Mouse (Mus musculus) midbrain, embryonic 10.5 days (tissue): Measurements from ENCODE around the gene Nenf. TPM values are rescaled to one million over a fixed set of nuclear protein-coding genes. Genes with fewer than 3 reads are reported as not detected.

Experiments
- polyA plus RNA-seq: library from polyadenylated mRNA; unstranded; fragments of >200 nt; fragmentation: Nextera tagmentation; extraction: Ambion mirVana; gene quantifications from 2 replicates; pipeline ENCODE4 v1.2.1, GENCODE M21; 2016

Nenf gene
- polyA plus RNA-seq, 1 experiment from 2014 or later, result 49.4 TPM

Other genes with a start within 250 kb of the Nenf start
- 3.7 and 4.1 TPM in 2 replicates for gene Batf3, start 220.3 kb downstream of the Nenf start, polyA plus RNA-seq
- not detected in 2 replicates for gene Fam71a, start 153.4 kb downstream of the Nenf start, polyA plus RNA-seq
- gene Atf3, start 100.2 kb downstream of the Nenf start, polyA plus RNA-seq, result 5.3 and 5.5 TPM in 2 replicates
- gene Tmem206, start 7.7 kb upstream of the Nenf start, polyA plus RNA-seq, result 32.3 and 34.9 TPM in 2 replicates
- gene Ppp2r5a, start 85.1 kb upstream of the Nenf start, polyA plus RNA-seq, result 8.5 and 11.8 TPM in 2 replicates